Mouse (Mus musculus): ENCODE results near the gene Gjd2. TPM values are rescaled to one million over a fixed set of nuclear protein-coding genes. Genes with fewer than 3 reads are reported as not detected.

Gene Gjd2
- 0.71 and 0.80 TPM in 2 replicates for polyA plus RNA-seq (2015; fragmentation: Nextera tagmentation; extraction: Ambion mirVana)

DNA sequence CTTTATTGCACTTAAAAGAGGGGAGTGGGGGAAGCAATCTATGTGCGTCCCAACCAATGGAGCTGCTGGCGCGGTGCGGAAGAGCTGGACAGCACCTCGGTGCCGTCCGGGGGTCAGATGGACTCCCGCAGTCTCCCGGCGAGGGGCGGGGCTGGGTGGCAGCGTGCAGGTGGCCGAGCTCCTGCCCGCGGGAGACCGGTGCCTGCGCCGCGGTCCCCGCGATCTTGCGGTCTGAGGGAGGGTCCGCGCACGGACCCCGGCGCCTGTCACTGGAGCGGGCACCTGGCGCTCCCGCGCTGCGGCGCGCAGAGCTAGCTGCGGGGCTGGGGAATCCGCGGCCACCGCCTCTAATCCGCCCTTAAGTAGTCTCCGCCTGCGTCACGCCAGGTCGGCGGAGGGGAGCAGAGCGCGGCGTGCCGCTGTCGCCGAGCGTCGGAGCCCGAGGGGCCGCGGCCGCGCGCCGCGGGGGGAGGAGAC, at the start of gene Gjd2:
Gene Gjd2 (minus strand): TSS at position 325 of the 477 bp plus-strand sequence.
- Histone ChIP-seq H3K27ac (no peak within 1 kb of the TSS), H3K36me3 (no peaks in the 10 kb centered on the region), H3K9ac (no peak within 1 kb of the TSS), H3K4me1 (replicated peaks) (no peaks in the 10 kb centered on the region), H3K9me3 (no peaks in the 10 kb centered on the region), H3K4me3 (replicated peaks) (peak within 1 kb of the TSS; percentile 40), H3K4me2 (replicated peaks) (peak within 1 kb of the TSS; percentile 75), H3K27me3 (replicated peaks) (peaks cover 43% of the 10 kb centered on the region)
- ATAC-seq: peak; percentile 67
- WGBS: under 1% methylated on average over 60 of the region's 60 CpGs

DNA sequence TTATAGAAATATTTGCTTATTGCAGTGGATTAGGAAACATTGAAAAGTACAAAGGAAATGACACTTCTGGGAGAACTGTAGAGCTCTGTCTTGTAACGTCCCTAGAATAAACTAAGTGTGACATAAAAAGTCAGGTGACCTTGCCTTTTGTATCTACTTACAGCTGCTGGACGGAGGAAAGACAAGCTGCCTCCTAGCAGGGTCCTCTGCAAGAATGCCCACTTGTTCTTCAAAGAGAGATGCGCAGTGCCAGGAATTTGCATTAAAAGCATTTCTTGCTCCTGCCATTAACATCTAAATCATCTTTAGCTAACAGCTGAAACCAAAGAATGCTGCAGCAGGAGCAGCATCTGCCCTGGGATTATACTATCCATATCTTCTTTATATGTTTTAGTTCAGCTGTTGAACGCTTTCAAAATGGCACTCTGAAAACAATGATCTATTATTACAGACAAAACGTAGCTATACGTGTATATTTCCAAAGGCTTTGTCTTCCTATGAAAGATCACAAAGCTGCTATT, 46.7 kb upstream of the Gjd2 start:
- no peak for ATAC-seq
- no peaks in the 10 kb centered on the region for H3K9me3 ChIP-seq
- peaks cover 5% of the 10 kb centered on the region; the same call in 1 of the 2 replicates for H3K4me1 ChIP-seq (replicated peaks)
- no peak overlapping the region for H3K4me3 ChIP-seq (replicated peaks)
- H3K27ac ChIP-seq: no peak overlapping the region
- no peaks in the 10 kb centered on the region for H3K27me3 ChIP-seq (replicated peaks)
- no peak overlapping the region for H3K4me2 ChIP-seq (replicated peaks)
- 53% methylated on average over 6 of the region's 6 CpGs for WGBS
- no peak overlapping the region for H3K9ac ChIP-seq
- H3K36me3 ChIP-seq: no peaks in the 10 kb centered on the region

DNA sequence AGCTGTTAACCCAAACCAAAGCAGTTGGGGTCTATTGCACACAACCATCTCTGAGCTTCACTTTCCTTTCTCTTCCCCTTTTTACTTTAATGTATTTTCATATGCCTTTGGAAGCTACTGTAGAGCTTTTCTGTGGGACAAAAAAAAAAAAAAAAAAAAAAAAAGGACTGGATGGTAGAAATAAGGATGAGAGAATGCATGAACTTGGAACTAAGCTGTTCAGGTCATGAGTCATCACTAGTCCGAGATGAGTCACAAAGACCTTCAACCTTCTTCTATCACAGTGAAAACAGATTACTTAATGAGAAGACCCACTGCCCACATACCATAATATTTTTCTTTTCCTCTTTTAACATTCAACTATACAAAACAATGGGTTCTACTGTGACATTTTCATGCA, 46.2 kb upstream of the Gjd2 start:
- H3K36me3 ChIP-seq: no peaks in the 10 kb centered on the region
- H3K27me3 ChIP-seq (replicated peaks): no peaks in the 10 kb centered on the region
- WGBS: 67% methylated on average over 1 of the region's 1 CpGs
- H3K4me3 ChIP-seq (replicated peaks): no peak overlapping the region
- H3K9ac ChIP-seq: no peak overlapping the region
- no peak for ATAC-seq
- no peak overlapping the region for H3K27ac ChIP-seq
- H3K4me1 ChIP-seq (replicated peaks): peaks cover 5% of the 10 kb centered on the region; the same call in 1 of the 2 replicates
- H3K4me2 ChIP-seq (replicated peaks): no peak overlapping the region
- no peaks in the 10 kb centered on the region for H3K9me3 ChIP-seq

DNA sequence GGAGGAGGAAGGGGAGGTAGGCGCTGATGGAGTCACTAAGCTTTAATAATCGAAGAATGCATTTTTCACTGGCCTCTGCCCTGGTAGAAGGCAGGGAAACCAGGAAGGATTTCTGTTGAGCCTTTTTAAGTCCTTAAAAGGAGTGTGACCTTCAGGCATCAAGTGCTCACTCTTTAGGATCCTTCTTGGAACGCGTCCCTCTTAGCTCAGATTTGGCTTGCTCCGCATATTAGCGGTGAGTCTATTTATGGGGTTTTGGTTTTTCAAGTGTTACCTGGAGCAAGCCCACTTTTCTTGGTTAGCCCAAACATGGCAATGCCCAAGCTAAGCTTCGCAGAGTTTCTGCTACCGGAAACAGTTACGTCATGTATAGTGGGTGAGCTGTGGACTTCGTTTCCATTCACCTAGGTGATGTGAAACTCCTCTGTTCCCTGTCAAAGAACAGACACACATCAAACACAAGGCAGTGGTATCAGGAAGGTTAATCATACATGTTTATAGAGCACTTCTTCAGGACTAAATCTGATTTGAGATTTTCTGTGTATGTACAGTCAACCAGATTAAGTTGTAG, 44.9 kb upstream of the Gjd2 start:
- no peak for ATAC-seq
- Histone ChIP-seq H3K4me3 (replicated peaks) (no peak overlapping the region), H3K4me1 (replicated peaks) (peaks cover 5% of the 10 kb centered on the region; the same call in 1 of the 2 replicates), H3K9ac (no peak overlapping the region), H3K4me2 (replicated peaks) (no peak overlapping the region), H3K9me3 (no peaks in the 10 kb centered on the region), H3K27ac (no peak overlapping the region), H3K27me3 (replicated peaks) (no peaks in the 10 kb centered on the region), H3K36me3 (no peaks in the 10 kb centered on the region)
- 91% methylated on average over 10 of the region's 10 CpGs for WGBS

DNA sequence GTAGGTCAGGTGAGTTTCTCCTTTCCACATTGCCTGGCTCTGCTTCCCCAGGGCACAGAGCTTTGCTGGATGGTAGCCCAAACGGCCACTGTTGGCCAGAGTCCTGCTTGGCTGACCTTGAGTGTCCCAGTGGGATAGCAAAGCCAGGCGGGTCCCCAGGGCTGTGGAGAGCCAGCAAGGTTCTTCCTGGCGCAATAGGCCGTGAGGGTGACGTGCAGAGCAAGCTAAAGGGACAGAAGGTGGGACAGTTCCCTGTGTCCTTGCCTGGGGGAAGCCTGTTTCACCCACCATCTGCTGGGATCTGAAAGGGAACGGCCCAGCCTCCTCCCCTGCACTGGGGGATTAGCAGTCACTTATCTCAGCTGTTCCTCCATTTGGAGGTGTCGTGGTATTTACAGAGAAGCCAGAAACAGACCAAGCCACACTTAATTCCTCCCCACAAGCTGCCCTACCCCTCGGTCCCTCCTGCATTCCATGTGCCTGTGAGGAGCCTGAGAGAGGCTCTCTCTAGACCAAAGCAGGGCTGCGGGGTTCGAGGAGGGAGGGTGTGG, 44.0 kb upstream of the Gjd2 start:
- Histone ChIP-seq H3K27me3 (replicated peaks) (no peaks in the 10 kb centered on the region), H3K9ac (no peak overlapping the region), H3K9me3 (no peaks in the 10 kb centered on the region), H3K4me3 (replicated peaks) (no peak overlapping the region), H3K4me2 (replicated peaks) (no peak overlapping the region; the same call in 1 of the 2 replicates), H3K36me3 (no peaks in the 10 kb centered on the region), H3K4me1 (replicated peaks) (peaks cover 9% of the 10 kb centered on the region; the same call in 1 of the 2 replicates), H3K27ac (no peak overlapping the region)
- no peak for ATAC-seq
- 19% methylated on average over 10 of the region's 10 CpGs for WGBS

DNA sequence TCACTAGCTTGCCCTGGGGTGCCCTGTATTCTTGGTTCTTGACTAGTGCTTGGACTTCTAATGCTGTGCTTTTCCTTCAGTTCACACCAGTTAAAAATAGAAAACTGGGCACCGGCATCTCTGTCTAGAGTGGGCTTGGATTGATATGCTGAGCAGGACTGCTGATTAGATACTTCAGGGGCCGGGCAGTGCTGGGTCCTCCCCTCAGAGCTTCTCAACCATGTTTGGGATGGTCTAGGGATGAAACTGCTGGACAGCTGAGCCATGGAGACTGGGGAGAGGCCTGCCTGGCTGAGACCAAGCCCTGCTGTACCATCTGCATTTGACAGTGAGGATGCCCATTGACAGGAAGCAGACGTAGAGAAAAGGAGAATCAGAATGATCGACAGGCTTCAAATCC, 40.7 kb upstream of the Gjd2 start:
- H3K4me1 ChIP-seq (replicated peaks): peaks cover 9% of the 10 kb centered on the region; the same call in 1 of the 2 replicates
- no peak for ATAC-seq
- no peaks in the 10 kb centered on the region for H3K9me3 ChIP-seq
- no peaks in the 10 kb centered on the region for H3K27me3 ChIP-seq (replicated peaks)
- no peak overlapping the region for H3K4me3 ChIP-seq (replicated peaks)
- 81% methylated on average over 4 of the region's 4 CpGs for WGBS
- no peak overlapping the region for H3K4me2 ChIP-seq (replicated peaks)
- H3K9ac ChIP-seq: no peak overlapping the region
- no peak overlapping the region for H3K27ac ChIP-seq
- H3K36me3 ChIP-seq: no peaks in the 10 kb centered on the region

DNA sequence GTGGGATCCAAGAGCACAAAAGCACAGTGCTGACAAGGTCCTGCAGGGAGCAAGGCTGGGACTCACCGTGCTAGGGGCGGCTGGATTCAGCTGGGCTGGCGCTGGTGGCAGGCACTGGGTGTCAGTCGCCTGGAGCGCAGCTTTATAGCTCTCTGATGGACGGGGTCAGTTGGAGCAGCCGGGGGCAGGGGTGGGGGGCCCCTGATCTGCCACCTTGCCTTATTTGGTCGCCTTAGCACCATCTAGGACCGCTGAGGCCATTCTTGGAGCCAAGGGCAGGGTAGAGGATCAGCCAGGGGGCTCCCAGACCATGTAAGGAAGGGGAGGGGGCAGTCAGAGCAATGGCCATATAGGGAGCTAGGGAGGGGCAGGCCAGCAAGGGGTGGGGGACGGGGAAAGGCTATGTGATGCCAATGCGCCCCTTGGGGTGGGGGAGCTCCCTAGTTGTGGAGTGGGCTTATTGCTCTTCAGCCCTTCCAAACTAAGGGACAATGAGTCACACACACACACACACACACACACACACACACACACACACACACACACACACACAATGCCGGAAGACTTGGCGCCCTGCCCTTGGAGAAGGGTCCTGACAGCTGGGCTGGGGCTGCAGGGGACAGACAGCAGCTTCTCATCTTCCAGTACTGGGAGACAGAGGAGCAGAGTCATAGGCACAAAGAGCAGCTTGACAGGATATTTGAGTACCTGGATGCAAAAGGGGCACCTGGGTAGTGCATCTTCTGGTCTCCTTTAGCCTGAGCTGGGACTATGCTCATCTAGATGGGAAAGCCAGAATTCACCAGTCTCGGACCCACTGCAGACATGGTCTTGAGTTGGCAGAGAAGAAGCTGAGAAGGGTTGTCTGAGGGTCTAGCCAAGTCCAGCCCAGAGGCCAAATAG, 39.5 kb upstream of the Gjd2 start, which contains the start of gene Actc1:
Gene Actc1 (minus strand): TSS at position 853 of the 903 bp plus-strand sequence.
- no peaks in the 10 kb centered on the region for H3K36me3 ChIP-seq
- H3K4me1 ChIP-seq (replicated peaks): peaks cover 9% of the 10 kb centered on the region; the same call in 1 of the 2 replicates
- no peak within 1 kb of the TSS for H3K9ac ChIP-seq
- no peak within 1 kb of the TSS for H3K27ac ChIP-seq
- H3K9me3 ChIP-seq: no peaks in the 10 kb centered on the region
- peak within 1 kb of the TSS; percentile 46 for H3K4me2 ChIP-seq (replicated peaks)
- ATAC-seq: peak; percentile 55; the same call in 1 of the 2 replicates
- whole genome bisulfite sequencing: 28% methylated on average over 12 of the region's 14 CpGs
- no peaks in the 10 kb centered on the region for H3K27me3 ChIP-seq (replicated peaks)
- H3K4me3 ChIP-seq (replicated peaks): 0 out of 2 replicates have a peak within 1 kb of the TSS, but pooled peaks have one; percentile 2

DNA sequence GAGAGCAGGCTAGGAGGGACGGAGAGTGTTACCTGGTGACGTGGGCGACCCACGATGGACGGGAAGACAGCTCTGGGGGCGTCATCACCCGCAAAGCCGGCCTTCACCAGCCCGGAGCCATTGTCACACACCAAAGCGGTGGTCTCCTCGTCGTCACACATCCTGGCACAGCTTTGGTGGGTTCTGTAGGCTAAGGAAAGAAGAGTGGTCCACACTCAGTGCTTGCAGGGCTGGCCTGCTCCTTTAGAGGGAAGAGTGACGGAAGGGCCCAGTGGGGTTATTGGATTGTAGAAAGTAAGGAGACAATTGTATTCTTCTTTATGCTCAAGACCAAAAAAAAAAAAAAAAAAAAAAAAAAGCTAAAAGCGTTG, 38.4 kb upstream of the Gjd2 start:
- no peak overlapping the region for H3K27ac ChIP-seq
- H3K4me3 ChIP-seq (replicated peaks): no peak overlapping the region
- 0 out of 2 replicates have a peak, but pooled peaks cover 4% of the 10 kb centered on the region for H3K4me1 ChIP-seq (replicated peaks)
- no peaks in the 10 kb centered on the region for H3K9me3 ChIP-seq
- ATAC-seq: no peak
- H3K36me3 ChIP-seq: no peaks in the 10 kb centered on the region
- WGBS: 96% methylated on average over 13 of the region's 14 CpGs
- no peaks in the 10 kb centered on the region for H3K27me3 ChIP-seq (replicated peaks)
- H3K9ac ChIP-seq: no peak overlapping the region
- H3K4me2 ChIP-seq (replicated peaks): no peak overlapping the region

DNA sequence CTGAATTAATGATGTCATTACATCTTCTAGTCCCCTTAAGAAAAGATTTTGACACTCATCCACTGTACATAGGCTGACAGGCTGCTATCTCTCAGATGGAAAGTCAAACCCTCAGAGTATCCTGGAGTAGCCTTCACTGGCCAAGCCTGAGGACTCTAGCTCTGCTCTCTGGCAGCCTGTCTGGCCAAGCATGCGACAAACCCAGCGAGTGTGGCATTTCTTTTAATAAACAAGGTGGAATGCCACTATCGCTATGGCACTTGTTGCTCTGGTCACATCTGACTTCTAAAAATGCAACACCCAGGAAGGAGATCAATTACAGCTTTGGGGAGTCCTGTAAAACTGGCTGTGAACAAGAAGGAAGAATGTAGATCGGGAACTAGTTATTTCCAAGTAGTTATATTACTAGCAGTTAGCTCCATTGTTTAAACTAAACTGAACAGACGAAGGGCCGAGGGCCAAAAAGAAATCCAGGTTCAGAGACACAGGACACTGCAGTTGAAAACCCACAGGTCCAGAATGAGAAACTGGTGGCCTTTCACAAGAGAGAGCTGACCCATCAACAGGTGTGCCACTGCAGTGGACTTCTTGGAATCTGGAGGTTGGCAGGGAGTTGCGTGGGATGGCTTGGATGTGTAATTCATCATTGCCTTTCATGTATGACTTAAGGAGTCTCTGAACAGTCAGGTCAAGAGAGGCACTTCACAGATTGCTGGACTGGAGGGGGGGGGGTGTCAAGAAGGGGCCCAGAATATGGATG, 37.9 kb upstream of the Gjd2 start:
- 80% methylated on average over 7 of the region's 7 CpGs for WGBS
- Histone ChIP-seq H3K9ac (no peak overlapping the region), H3K4me1 (replicated peaks) (0 out of 2 replicates have a peak, but pooled peaks cover 4% of the 10 kb centered on the region), H3K4me3 (replicated peaks) (no peak overlapping the region), H3K27me3 (replicated peaks) (no peaks in the 10 kb centered on the region), H3K9me3 (no peaks in the 10 kb centered on the region), H3K36me3 (no peaks in the 10 kb centered on the region), H3K4me2 (replicated peaks) (no peak overlapping the region), H3K27ac (no peak overlapping the region)
- no peak for ATAC-seq

DNA sequence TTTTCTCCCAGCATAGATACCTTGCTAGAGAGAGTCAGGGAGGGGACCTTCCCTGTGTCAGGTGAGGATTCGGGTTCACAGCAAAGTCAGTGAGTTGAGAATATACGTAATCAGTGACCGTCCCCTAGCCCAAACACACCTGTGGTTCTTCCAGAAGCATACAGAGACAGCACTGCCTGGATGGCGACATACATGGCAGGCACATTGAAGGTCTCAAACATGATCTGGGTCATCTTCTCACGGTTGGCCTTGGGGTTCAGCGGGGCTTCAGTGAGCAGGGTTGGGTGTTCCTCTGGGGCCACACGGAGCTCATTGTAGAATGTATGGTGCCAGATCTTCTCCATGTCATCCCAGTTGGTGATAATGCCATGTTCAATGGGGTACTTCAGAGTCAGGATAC, 36.7 kb upstream of the Gjd2 start:
- no peak for ATAC-seq
- no peak overlapping the region for H3K27ac ChIP-seq
- no peaks in the 10 kb centered on the region for H3K36me3 ChIP-seq
- 89% methylated on average over 7 of the region's 7 CpGs for WGBS
- 0 out of 2 replicates have a peak, but pooled peaks cover 4% of the 10 kb centered on the region for H3K4me1 ChIP-seq (replicated peaks)
- H3K4me3 ChIP-seq (replicated peaks): no peak overlapping the region
- H3K27me3 ChIP-seq (replicated peaks): no peaks in the 10 kb centered on the region
- H3K4me2 ChIP-seq (replicated peaks): no peak overlapping the region
- no peak overlapping the region for H3K9ac ChIP-seq
- H3K9me3 ChIP-seq: no peaks in the 10 kb centered on the region

DNA sequence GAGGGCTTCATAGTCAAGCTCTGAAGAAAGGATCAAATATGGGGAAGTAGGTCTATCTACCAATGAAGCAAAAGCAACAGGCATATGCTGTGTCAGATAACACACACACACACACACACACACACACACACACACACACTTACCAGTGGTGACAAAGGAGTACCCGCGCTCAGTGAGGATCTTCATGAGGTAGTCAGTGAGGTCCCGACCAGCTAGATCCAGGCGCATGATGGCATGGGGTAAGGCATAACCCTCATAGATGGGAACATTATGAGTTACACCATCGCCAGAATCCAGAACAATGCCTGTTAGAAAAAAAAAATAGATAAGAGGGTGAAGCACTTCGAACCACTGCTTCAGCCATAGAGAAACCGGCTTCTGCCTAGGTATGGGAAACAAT, 36.0 kb upstream of the Gjd2 start:
- Histone ChIP-seq H3K9ac (no peak overlapping the region), H3K27ac (no peak overlapping the region), H3K4me1 (replicated peaks) (0 out of 2 replicates have a peak, but pooled peaks cover 4% of the 10 kb centered on the region), H3K36me3 (no peaks in the 10 kb centered on the region), H3K4me2 (replicated peaks) (no peak overlapping the region), H3K27me3 (replicated peaks) (no peaks in the 10 kb centered on the region), H3K4me3 (replicated peaks) (no peak overlapping the region), H3K9me3 (no peaks in the 10 kb centered on the region)
- no peak for ATAC-seq
- 92% methylated on average over 7 of the region's 7 CpGs for WGBS

Measured in intestine, embryonic 15.5 days (tissue).